Mouse (Mus musculus) activated CD4-positive, CD25-positive, alpha-beta regulatory T cell, adult 4 months (primary cell): ENCODE data around the gene Lrrc38. TPM values are rescaled to one million over a fixed set of nuclear protein-coding genes. Genes with fewer than 3 reads are reported as not detected.
A peak's percentile ranks its signal among the peaks of the same experiment; 100 is the strongest.

Experiments
- ATAC-seq: one replicate; pipeline ENCODE4 v1.8.0; 2017
- polyA plus RNA-seq, 2 experiments: library from polyadenylated mRNA; unstranded; fragments of 100-300 nt; shearing (Covaris generic); gene quantifications; one replicate each; pipeline ENCODE4 v1.2.1; 2017

Gene Lrrc38
- polyA plus RNA-seq, 2 experiments from 2014 or later = not detected

DNA sequence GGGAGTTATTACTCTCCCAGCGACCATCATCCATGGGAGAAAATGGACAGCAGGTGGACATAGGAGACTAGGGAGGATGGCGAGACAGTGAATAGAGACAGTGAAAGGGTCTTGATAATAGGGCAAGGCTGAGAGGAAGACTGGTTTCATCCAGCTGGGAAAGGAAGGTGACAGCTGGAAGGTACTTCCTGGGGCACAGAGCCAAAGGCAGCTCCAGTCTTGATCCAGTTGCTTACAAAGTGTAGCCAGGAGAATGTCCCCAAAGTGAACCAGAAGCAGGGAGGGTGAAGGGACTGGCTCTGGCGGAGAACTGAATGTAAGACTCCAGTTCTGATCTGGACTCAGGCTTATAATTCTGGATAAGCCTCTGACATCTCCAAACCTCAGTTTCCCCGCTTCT lies 2.7 kb downstream of the Lrrc38 start:
- ATAC-seq = no peak

DNA sequence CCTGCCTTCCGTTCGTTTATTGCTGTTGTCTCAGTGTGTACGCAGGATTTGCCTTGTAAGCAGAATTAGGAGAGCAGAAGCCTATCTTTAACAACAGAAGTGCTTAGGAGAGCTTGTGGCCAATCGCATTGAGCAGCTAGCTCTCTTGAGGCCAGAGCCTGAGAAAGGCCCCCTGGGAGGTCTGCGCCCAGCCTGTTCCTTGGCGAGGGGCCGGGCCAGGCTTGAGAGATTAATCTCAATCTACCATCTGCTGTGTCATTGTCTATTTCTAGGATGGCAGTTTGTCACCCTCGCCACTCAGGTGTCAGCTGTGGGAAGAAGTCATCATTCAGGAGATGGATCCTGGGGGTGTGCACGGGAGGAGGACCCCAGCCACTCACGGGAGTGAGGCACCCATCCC lies 12.0 kb downstream of the Lrrc38 start:
- ATAC-seq = no peak

DNA sequence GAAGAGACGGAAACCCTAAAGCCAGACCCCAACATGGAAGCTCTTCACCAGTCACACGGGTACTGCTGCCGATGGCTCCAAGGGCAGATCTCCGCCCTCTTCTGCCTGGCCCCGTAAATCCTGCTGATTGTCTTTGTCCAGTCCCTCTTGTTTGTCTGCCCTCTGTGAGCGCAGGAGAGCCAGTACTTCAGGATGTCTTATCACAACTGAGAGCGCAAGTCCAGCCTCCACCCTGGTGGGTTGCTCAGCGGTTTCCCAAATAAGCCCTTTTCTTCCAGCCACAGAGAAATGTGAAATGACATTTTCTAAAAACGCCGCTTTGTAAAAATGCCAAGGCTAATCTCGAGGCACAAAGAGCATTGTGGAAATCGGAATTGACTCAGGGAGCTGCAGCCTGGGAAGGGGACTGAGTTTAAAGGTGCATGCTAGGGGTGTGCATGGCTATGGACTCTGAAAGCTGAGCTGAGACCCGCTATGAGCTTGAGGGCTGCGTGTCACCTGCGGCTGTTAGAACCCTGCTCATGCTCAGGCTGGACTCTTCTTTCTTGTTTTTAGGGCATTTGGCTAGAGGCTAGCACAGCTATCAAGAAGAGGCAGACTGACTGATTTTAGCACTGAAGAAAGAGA lies 17.0 kb downstream of the Lrrc38 start:
- no peak for ATAC-seq

DNA sequence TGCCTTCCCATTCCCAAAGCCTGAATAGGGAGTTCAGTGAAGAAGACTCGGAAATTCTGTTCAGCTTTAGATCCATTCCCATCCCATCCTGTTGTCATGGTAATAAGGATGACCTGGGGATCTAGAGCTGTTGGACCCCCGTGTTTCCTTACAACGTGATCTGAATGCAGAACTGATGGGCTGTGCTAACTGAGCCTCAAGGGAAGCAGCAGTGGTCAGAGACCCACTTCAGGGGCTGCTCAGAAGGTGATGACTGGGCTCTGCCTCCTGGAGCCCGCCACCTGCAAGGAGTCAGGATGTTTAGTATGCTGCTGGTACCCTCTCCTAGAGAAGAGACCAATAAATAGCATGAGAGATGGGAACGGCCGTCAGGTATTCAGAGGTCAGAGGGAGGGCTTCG lies 29.9 kb downstream of the Lrrc38 start:
- ATAC-seq = no peak

DNA sequence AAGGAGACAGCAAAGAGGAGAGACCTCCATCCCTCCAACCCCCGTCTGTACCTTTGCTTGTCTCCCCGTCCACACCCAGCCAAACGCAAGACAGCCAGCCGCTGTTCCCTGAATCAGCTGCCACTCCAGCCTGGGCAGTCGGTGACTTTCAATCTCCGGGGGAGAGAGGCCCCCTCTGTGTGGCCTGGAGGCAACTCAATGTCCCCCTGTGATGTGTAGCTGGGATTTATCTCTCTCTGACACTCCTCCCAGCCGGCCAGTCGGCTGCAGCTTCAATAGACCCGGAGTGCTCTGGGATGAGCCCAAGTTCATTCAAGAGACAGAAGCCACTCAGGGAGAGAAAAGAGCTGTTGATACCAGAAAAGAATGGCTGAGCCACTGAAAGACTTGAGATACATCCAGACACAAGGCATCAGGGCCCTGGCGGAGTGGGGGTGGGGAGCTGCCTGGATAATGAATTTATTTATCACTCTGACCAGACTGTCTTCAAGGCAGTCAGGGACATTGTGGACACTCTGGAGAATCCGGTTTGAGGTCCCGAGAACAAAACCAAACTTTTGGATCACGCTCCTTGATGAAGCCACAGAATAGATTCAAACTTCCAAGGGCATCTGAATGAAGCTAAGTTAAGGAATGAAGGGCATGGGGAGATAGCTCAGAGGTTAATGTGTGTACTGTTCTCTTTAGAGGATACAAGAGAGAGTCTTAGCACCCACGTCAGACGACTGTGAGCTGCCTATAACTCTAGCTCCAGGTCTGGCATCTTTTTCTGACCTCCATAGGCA lies 30.6 kb downstream of the Lrrc38 start:
- no peak for ATAC-seq

DNA sequence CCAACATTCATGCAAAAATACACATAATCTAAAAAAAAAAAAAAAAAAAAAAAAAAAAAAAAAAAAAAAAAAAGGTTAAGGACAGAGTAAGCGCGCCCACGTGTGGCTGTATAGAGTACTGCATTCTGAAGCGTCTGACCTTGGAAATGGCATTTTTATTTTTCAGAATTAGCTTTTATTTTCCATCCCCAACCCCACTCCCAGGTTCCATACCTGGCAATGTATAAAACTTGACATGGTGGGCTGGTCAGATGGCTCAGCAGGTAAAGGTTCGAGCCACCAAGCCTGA lies 31.1 kb downstream of the Lrrc38 start:
- no peak for ATAC-seq

DNA sequence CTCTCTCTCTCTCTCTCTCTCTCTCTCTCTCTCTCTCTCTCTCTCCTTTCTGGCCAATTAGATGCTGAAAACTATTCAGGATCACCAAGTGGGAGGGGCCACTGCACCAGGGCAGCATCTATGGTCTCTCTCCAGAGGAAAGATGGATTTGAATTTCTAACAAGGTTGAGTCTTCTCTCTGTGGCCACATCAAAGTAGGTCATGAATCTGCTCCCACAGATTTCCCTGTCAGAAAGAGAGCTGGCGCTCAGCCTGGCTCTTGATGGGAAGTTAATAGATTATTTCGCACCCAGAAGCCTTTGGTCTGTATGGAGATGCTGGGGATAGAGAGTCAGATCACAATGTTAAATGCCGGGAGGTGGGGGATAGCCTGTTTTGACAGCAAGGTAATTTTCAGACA lies 32.6 kb downstream of the Lrrc38 start:
- ATAC-seq = no peak

DNA sequence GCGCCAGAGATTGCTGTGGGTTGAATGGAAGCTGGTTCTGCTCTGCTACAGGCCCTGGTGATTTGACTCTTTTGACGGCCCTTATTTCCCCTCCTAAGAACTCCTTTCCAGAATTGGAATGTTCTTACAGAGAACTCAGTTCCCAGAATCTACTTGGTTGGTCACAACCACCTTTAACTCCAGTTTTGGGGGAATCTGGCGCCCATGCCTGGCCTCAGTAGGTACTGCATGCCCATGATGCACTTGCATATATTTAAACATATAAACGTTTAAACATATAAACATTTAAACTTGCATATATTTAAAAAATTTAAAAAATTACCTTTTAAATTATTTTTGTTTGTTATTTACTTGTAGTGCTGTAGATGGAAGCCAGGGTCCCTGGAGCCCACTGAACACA lies 34.1 kb downstream of the Lrrc38 start:
- no peak for ATAC-seq

DNA sequence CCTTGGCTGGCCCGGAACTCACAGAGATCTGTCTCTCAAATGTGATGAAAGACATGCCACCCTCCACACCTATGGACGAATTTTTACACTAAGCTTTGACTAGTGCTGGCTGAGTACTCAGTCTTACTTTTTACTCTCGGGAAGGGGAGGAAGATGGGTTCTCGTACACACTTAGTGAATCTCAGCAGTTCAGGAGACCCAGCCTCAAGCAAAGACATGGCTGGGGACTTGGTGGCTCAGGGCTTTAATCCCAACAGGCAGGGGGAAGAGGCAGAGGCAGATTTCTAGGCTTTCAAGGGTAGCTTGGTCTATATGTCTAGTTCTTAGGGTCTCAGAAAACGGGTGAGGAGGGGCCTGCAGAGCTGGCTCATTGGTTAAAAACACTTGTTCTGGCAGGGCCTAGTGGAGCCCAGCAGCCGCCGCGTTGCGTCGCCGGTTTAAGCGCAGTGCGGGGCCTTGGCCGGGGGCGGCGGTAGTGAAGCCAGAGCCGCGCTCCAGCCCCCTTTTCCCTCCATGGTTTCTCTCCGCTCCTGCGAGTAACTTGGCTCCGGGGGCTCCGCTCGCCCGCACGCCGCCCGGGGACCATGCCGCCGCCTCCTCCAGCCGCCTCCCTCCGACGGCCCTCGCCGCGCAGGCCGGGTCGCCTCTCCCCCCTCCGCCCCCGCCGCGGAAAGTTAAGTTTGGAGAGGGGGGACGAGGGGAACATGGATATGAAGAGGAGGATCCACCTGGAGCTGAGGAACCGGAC lies 39.6 kb downstream of the Lrrc38 start:
- no peak for ATAC-seq

DNA sequence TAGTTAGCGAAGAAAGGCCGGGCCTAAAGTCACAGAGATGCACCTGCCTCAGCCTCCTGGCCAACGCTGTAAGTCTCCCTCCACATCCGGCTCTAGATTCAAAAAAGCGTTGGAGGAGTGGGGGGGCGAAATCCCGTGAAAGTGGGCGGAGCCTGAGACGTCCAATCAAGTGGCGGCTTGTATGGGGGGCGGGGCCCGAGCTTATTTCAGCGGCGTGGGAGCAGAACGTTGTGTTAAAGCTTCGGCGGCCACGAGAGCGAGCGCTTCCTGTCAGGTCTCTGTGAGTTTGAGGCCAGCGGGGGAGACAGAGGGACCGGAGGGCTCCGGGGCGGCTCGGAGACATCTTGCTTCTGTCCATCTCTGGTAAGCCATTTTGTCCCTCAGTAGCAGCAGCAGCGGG lies 44.6 kb downstream of the Lrrc38 start, which contains the start of gene Pramel1:
Pramel1 (plus strand) TSS at position 248 of the 400 bp plus-strand sequence.
- ATAC-seq = no peak

DNA sequence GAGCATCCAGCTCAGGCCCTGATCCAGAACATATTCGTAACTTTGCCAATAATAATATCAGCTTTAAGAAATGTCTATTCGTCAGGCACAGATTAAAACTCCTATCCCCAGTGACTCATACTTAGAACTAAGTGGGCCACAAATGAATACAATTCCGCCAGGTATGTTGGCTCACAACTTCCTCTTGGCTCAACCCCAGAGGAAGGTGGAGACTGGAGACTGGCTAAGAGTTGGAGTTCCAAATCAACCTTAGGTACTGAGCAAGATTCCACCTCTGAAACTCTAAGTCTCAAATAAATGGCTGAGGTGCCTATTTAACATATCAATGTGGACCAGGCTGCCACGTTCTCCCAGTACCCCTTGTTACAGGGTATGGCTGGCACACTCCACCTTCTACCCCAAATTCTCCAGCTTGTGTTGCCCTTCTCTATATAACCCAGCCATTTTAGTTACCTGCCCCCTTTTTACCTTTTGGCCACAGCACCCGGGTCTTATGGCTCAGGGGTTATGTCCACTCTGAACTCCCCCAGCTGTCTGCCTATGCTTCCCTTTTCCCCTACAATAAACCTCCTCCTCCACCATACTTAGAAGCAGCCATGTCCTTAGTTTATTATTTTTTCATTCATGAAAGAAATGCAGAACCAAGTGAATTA lies 62.1 kb downstream of the Lrrc38 start:
- no peak for ATAC-seq

DNA sequence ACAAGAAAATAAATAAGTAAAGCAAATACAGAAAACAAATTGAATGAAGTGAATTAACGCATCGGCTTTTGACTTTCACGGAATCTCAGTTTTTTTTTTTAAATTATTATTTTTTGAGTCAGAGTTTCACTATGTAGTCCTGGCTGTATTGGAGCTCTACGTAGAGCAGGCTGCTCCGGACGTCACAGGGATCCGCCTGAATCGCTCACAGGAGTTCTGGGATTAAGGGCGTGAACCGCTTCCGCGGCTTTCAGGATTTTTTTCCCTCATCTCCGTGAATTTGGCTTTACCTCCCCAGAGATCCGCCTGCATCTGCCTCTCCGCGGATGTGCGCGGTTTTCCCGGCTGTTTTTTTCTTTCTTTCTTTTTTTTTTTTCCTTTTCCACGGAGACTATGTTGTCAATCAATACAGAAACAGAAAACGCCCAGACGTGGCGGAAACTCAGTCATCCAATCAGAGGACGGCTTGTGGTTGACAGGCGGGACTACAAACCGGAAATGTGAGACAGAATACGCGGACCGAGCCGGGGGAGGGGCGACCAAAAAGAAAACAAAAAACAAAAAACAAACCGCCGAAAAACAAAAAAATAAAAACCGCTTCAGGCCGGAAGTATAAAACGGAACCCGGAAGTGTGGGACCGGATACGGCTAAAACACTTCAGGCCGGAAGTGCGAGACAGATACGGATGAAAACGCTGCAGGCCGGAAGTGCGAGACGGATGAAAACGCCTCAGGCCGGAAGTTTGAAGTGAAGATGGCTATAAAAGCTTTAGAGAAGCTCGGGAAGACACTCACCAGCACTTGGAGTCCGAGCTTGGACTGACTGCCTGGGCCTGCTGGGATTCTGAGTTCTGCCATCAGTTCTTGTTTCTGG lies 62.9 kb downstream of the Lrrc38 start, which contains the start of gene Pramef8:
Pramef8 (plus strand) TSS at position 208 of the 874 bp plus-strand sequence.
- peak; percentile 94 for ATAC-seq

DNA sequence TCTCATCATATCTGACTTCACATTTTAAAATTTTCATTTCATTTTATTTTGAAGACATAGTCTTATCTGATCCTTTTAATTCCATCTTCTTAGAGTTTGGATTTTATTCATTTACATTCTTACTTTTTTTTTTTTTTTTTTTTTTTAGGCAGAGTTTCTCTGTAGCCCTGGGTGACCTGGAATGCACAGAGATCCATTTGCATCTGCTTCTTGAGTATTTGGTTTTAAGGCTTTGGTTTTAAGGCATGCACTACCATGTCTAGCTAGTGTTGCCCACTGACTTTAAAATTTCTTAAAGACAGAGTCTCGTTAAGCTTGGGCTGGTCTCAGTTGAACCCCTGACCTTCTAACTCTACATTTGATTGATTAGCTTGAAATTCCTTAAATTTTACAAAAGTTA lies 64.1 kb downstream of the Lrrc38 start:
- ATAC-seq = no peak

DNA sequence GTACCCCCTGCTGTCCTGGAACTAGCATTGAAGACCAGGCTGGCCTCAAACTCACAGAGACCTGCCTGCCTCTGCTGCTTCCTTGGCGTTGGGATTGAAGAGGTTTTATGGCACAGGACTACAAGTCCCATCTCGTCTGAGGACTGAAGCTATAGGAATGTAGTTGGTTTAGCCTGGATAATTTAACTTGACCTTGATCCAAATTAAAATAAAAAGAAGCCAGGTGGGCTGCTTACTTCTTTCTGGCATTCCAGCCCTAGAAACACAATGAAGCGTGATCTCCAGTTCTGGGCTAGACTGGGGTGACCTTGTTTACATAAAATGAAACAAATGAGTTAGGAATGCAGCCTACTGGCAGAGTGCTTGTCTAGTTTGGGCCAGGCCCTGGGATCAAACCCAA lies 64.6 kb downstream of the Lrrc38 start:
- no peak for ATAC-seq

Other genes starting within 250 kb of the Lrrc38 start
- 10 to 100 TPM; 27.6 to 31.4 TPM for gene Prdm2, start 136.8 kb upstream of the Lrrc38 start, polyA plus RNA-seq
- gene Pdpn, start 50.2 kb upstream of the Lrrc38 start, polyA plus RNA-seq = under 1 TPM in 1 of 2 experiments, not detected in 1; 0.45 TPM
- gene Pramel1, start 44.7 kb downstream of the Lrrc38 start, polyA plus RNA-seq = not detected
- gene Pramef8, start 62.7 kb downstream of the Lrrc38 start, polyA plus RNA-seq = 10 to 100 TPM; 35.9 to 37.4 TPM
- under 1 TPM in 1 of 2 experiments, not detected in 1; 0.19 TPM for gene Oog4, start 100.6 kb downstream of the Lrrc38 start, polyA plus RNA-seq
- not detected for gene Gm13043, start 161.6 kb downstream of the Lrrc38 start, polyA plus RNA-seq
- not detected for gene Gm13040, start 186.2 kb downstream of the Lrrc38 start, polyA plus RNA-seq
- gene BC080695, start 201.9 kb downstream of the Lrrc38 start, polyA plus RNA-seq = not detected
- not detected for gene Gm13057, start 202.0 kb downstream of the Lrrc38 start, polyA plus RNA-seq